ENCODE assay signal across 8 mouse cellular contexts in the genomic region with DNA sequence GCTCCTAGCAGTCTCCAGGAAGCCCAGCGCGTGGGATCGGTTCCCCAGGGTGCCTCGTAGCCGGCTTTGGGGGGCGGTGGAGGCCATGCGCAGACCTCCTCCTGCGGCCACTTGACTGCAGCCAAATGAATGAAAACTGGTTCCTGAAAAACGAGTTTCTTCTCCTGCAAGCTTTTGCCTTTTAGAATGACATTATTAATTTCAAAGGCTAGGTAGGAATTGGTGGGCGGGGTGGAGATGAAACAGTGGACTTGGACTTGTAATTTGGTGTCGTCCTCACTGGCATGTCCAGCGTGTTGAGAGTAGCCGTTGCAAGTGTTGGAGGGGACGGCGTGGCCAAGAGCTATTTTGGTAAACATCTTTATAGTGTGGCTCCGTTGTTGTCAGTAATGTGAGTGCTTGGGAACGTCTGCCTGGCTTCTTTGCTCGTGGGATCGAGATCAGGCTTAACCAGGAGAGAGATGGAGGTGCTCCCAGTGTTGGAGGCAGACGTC. TPM values are rescaled to one million over a fixed set of nuclear protein-coding genes. Genes with fewer than 3 reads are reported as not detected.
DNase-seq lines count a peak whose midpoint lies in the region; ATAC-seq and TF ChIP-seq lines count a peak whose summit lies in the region.

No protein-coding gene starts in this region.

- TF ChIP-seq CTCF in layer of hippocampus, adult 2 months (conservative IDR thresholded peaks at IDR 0.05) = no peak
- no peak for TF ChIP-seq CTCF in hindbrain, postnatal 0 days (IDR thresholded peaks at IDR 0.05; ENCODE audit: low read depth)

- peak overlapping the region; percentile 98 for H3K4me3 ChIP-seq in layer of hippocampus, adult 2 months
- H3K4me3 ChIP-seq in embryonic facial prominence, embryonic 10.5 days = peak overlapping the region; percentile 89
- H3K4me3 ChIP-seq in hindbrain, postnatal 0 days (ENCODE audit: low read length) = peak overlapping the region; percentile 97

- no peak for DNase-seq in layer of hippocampus, adult 2 months (ENCODE audit: low spot score in 2 of 2)
- no peak for DNase-seq in layer of hippocampus, postnatal 14 days (ENCODE audit: low spot score in 2 of 2)
- DNase-seq in embryonic facial prominence, embryonic 10.5 days (ENCODE audit: low spot score) = no peak
- DNase-seq in hindbrain, postnatal 0 days (ENCODE audit: low spot score) = no peak
- DNase-seq in naive thymus-derived CD4-positive, alpha-beta T cell, adult 2 months (ENCODE audit: low read depth) = peak; percentile 46
- DNase-seq in MN1 (ENCODE audit: low spot score) = no peak
- no peak for DNase-seq in Muller cell, postnatal 12 days (ENCODE audit: inconsistent ontology term)
- DNase-seq in gastrocnemius, postnatal 25 days = no peak

- no peaks in the 10 kb centered on the region for H3K9me3 ChIP-seq in embryonic facial prominence, embryonic 10.5 days
- H3K9me3 ChIP-seq in hindbrain, postnatal 0 days (ENCODE audit: low read length) = no peaks in the 10 kb centered on the region

- H3K4me2 ChIP-seq in hindbrain, postnatal 0 days (ENCODE audit: low read depth, low read length) = peak overlapping the region; percentile 97

- WGBS in embryonic facial prominence, embryonic 10.5 days = under 1% methylated on average over 20 of the region's 20 CpGs
- WGBS in hindbrain, postnatal 0 days = 1% methylated on average over 20 of the region's 20 CpGs

- peak overlapping the region; percentile 77 for H3K9ac ChIP-seq in hindbrain, postnatal 0 days (replicated peaks; ENCODE audit: low read length)

- ATAC-seq in hindbrain, postnatal 0 days = no peak

- peak overlapping the region; percentile 99 for H3K27ac ChIP-seq in layer of hippocampus, adult 2 months
- H3K27ac ChIP-seq in embryonic facial prominence, embryonic 10.5 days (replicated peaks) = peak overlapping the region; percentile 95
- H3K27ac ChIP-seq in hindbrain, postnatal 0 days = peak overlapping the region; percentile 94

- peaks cover 24% of the 10 kb centered on the region for H3K36me3 ChIP-seq in embryonic facial prominence, embryonic 10.5 days (replicated peaks)
- peaks cover 10% of the 10 kb centered on the region; the same call in 1 of the 2 replicates for H3K36me3 ChIP-seq in hindbrain, postnatal 0 days (ENCODE audit: insufficient read depth, low read length)

- H3K27me3 ChIP-seq in embryonic facial prominence, embryonic 10.5 days (replicated peaks; ENCODE audit: low read depth, poor library complexity, severe bottlenecking) = peaks cover 18% of the 10 kb centered on the region; the same call in 1 of the 2 replicates
- H3K27me3 ChIP-seq in hindbrain, postnatal 0 days (ENCODE audit: insufficient read depth, low read length) = no peaks in the 10 kb centered on the region

- H3K4me1 ChIP-seq in embryonic facial prominence, embryonic 10.5 days = peaks cover 80% of the 10 kb centered on the region
- H3K4me1 ChIP-seq in hindbrain, postnatal 0 days (ENCODE audit: insufficient read depth, low read length) = peaks cover 17% of the 10 kb centered on the region; the same call in 1 of the 2 replicates

RNA-seq across cellular contexts. Expression of a gene that starts 0.9 kb away (rescaled TPM):
- total RNA-seq in layer of hippocampus, adult 2 months (2021) = 100 to 1,000 TPM; 744 to 746 TPM
- 100 to 1,000 TPM; 582 to 626 TPM for total RNA-seq in layer of hippocampus, postnatal 14 days (2021)
- polyA plus RNA-seq in embryonic facial prominence, embryonic 10.5 days (2016; fragmentation: Nextera tagmentation; extraction: Ambion mirVana) = 5.6 and 6.8 TPM in 2 replicates
- total RNA-seq in hindbrain, postnatal 0 days (2014; rRNA removed) = 179 and 206 TPM in 2 replicates
- polyA plus RNA-seq in hindbrain, postnatal 0 days (2015; fragmentation: Nextera tagmentation; extraction: Ambion mirVana) = 29.3 and 33.3 TPM in 2 replicates
- 1 to 10 TPM; 1.6 to 1.8 TPM for total RNA-seq in gastrocnemius, postnatal 25 days (2021)

RNA-seq across cellular contexts. Expression of a gene that starts 43.7 kb away (rescaled TPM):
- 100 to 1,000 TPM; 118 to 124 TPM for total RNA-seq in layer of hippocampus, adult 2 months (2021)
- total RNA-seq in layer of hippocampus, postnatal 14 days (2021) = 100 to 1,000 TPM; 111 to 112 TPM
- polyA plus RNA-seq in embryonic facial prominence, embryonic 10.5 days (2016; fragmentation: Nextera tagmentation; extraction: Ambion mirVana) = 14.1 and 18.4 TPM in 2 replicates
- total RNA-seq in hindbrain, postnatal 0 days (2014; rRNA removed) = 66.4 and 75.8 TPM in 2 replicates
- 65.4 and 70.8 TPM in 2 replicates for polyA plus RNA-seq in hindbrain, postnatal 0 days (2015; fragmentation: Nextera tagmentation; extraction: Ambion mirVana)
- 1 to 10 TPM; 8.0 to 8.2 TPM for total RNA-seq in gastrocnemius, postnatal 25 days (2021)

Comparison
In these comparisons a context has a peak if more than half of its experiments do, and no peak if none do; other contexts are left out.
1. RNA of a gene that starts 0.9 kb away (total RNA-seq): 744 to 746 TPM in layer of hippocampus, adult 2 months, 582 to 626 TPM in layer of hippocampus, postnatal 14 days and 179 to 206 TPM in hindbrain, postnatal 0 days; 1.6 to 1.8 TPM in gastrocnemius, postnatal 25 days; every median in the first group is over 10 times any median in the second.
2. Peak in every context shown above with its lines, with median percentiles within 50 percentile points of each other: H3K27ac ChIP-seq and H3K4me3 ChIP-seq.